Mouse (Mus musculus) liver, adult 2 months (tissue): Measurements from ENCODE around the gene Oip5.

Experiments used
- CTCF ChIP-seq: fragments of 200-500 bp; IDR thresholded peaks from 2 replicates; pipeline ENCODE4 v1.5.1; 2011; ENCODE audit warnings: low read depth, low read length, control low read depth
- POLR2A ChIP-seq: fragments of 200-500 bp; IDR thresholded peaks from 2 replicates; pipeline ENCODE4 v1.6.1; 2011; ENCODE audit warnings: low read length, control low read depth; ENCODE audit not compliant: insufficient read depth; ENCODE audit errors: extremely low read depth

- no peak for TF ChIP-seq POLR2A
- TF ChIP-seq CTCF: no peak
Measured at GRCm38 (mm10) chr2:119593765-119594112, 24.5 kb downstream of the Oip5 start.
